Mouse (Mus musculus) liver, embryonic 15.5 days (tissue): ENCODE results near the gene March4. TPM values are rescaled to one million over a fixed set of nuclear protein-coding genes. Genes with fewer than 3 reads are reported as not detected.
A peak's percentile ranks its signal among the peaks of the same experiment; 100 is the strongest.

Experiments used
- ATAC-seq: fragments of 200-750 bp; cut with Nextera tagmentation; 2 replicates; pipeline ENCODE4 v1.8.0; 2017; ENCODE audit warnings: moderate number of reproducible peaks, mild to moderate bottlenecking, moderate library complexity; ENCODE audit not compliant: insufficient read depth
- H3K27ac ChIP-seq: fragments of 300-500 bp; sonication (generic); replicated peaks from 2 replicates; pipeline ENCODE4 v1.5.1; 2015; ENCODE audit warnings: mild to moderate bottlenecking, inconsistent platforms
- H3K27me3 ChIP-seq: fragments of 300-500 bp; sonication (generic); 2 replicates; pipeline ENCODE4 v1.6.1; 2015; ENCODE audit warnings: mild to moderate bottlenecking, inconsistent platforms
- H3K36me3 ChIP-seq: fragments of 300-500 bp; sonication (generic); replicated peaks from 2 replicates; pipeline ENCODE4 v1.6.1; 2015; ENCODE audit warnings: moderate library complexity, mild to moderate bottlenecking, inconsistent platforms
- H3K4me1 ChIP-seq: fragments of 300-500 bp; sonication (generic); replicated peaks from 2 replicates; pipeline ENCODE4 v1.6.1; 2015; ENCODE audit warnings: inconsistent platforms
- H3K4me2 ChIP-seq: fragments of 300-500 bp; sonication (generic); 2 replicates; pipeline ENCODE4 v1.6.1; 2015; ENCODE audit warnings: moderate library complexity, mild to moderate bottlenecking, inconsistent platforms
- H3K4me3 ChIP-seq: fragments of 300-500 bp; sonication (generic); replicated peaks from 2 replicates; pipeline ENCODE4 v1.5.1; 2015; ENCODE audit warnings: mild to moderate bottlenecking, inconsistent platforms
- H3K9ac ChIP-seq: fragments of 300-500 bp; sonication (generic); 2 replicates; pipeline ENCODE4 v1.6.1; 2015; ENCODE audit warnings: moderate library complexity, mild to moderate bottlenecking, inconsistent platforms
- H3K9me3 ChIP-seq: fragments of 300-500 bp; sonication (generic); replicated peaks from 2 replicates; pipeline ENCODE4 v1.6.1; 2016; ENCODE audit warnings: inconsistent platforms
- WGBS: fragments of 180-500 bp; shearing (Covaris S2); methylation state at CpG from one replicate; pipeline ENCODE4 v1.1.7; 2015; ENCODE audit warnings: mixed read lengths; ENCODE audit not compliant: insufficient replicate concordance; 5-methylcytosine and 5-hydroxymethylcytosine counted together
- polyA plus RNA-seq: library from polyadenylated mRNA; unstranded; fragments of >200 nt; fragmentation: Nextera tagmentation; extraction: Ambion mirVana; gene quantifications from 2 replicates; pipeline ENCODE4 v1.2.1, GENCODE M21; 2015

Gene March4
- polyA plus RNA-seq, 1 experiment from 2014 or later = not detected

DNA sequence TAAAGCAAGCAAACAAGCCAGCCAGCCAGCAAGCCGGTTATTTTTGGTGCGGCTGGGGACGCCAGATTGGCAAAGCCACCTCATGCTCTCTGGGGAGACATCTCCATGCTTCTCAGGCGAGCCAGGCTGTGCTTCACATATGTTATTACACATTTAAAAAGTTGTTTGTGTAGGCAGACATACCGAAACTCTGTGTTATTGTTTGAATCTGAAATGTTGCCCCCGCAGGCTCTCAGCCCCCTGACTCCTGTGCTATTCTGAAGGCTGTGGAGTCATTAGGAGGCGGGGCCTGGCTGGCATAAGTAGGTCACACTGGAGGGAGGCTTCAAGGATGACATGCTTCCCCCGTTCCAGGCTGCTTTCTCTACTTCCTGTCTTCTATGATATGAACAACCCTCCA, 97.6 kb downstream of the March4 start:
- H3K4me3 ChIP-seq = no peak overlapping the region
- 59% methylated on average over 8 of the region's 8 CpGs for WGBS
- H3K4me2 ChIP-seq = no peak overlapping the region
- no peak overlapping the region for H3K27ac ChIP-seq
- no peak overlapping the region for H3K9ac ChIP-seq
- H3K9me3 ChIP-seq = no peaks in the 10 kb centered on the region
- H3K36me3 ChIP-seq = no peaks in the 10 kb centered on the region
- H3K27me3 ChIP-seq = no peaks in the 10 kb centered on the region
- no peaks in the 10 kb centered on the region for H3K4me1 ChIP-seq
- no peak for ATAC-seq

DNA sequence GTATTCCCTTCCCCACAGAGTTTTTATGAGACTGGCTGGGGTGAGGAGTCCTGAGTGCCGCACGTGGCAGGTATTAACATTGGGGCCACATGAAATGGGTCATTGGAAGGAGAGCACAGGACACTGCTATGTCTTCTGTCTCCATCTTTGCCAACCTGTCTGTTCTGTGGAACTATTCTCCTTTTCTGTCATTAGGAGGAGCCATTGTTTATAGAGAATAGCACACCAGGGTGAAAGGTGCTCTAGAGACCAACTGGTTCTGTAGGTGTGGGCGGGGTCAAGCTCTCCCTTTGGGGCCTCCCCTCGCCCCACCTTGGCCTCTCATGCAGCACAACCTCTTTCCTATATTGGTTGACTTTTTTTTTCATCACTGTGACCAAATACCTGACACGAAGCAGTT, 99.8 kb downstream of the March4 start:
- Histone ChIP-seq H3K27ac (no peak overlapping the region), H3K9ac (no peak overlapping the region), H3K4me2 (no peak overlapping the region), H3K36me3 (no peaks in the 10 kb centered on the region), H3K4me3 (no peak overlapping the region), H3K27me3 (no peaks in the 10 kb centered on the region), H3K9me3 (no peaks in the 10 kb centered on the region), H3K4me1 (no peaks in the 10 kb centered on the region)
- 61% methylated on average over 5 of the region's 5 CpGs for WGBS
- ATAC-seq = no peak

DNA sequence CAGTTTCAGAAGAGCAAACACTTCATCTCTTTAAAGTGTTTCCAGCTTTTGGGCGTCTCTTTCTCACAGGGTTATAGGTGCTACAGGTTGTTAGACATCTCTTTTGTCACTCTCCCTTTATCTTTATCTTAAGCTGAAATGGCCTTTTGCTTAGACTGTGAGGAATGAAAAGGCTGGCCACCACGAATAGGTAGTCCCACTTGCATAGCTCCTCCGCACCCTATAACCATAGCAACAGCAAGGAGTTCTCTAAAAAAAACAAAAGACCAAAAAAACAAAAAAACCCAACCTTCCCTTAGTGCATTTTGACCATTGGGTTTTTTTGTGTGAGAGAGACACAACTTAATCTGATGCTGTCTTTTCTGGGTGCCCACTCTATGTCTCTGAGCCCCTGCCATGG, 102.2 kb downstream of the March4 start:
- H3K9me3 ChIP-seq = no peaks in the 10 kb centered on the region
- no peaks in the 10 kb centered on the region for H3K4me1 ChIP-seq
- WGBS = 50% methylated on average over 3 of the region's 3 CpGs
- no peaks in the 10 kb centered on the region for H3K27me3 ChIP-seq
- no peak overlapping the region for H3K4me2 ChIP-seq
- H3K27ac ChIP-seq = no peak overlapping the region
- H3K4me3 ChIP-seq = no peak overlapping the region
- H3K9ac ChIP-seq = no peak overlapping the region
- ATAC-seq = no peak
- H3K36me3 ChIP-seq = no peaks in the 10 kb centered on the region

DNA sequence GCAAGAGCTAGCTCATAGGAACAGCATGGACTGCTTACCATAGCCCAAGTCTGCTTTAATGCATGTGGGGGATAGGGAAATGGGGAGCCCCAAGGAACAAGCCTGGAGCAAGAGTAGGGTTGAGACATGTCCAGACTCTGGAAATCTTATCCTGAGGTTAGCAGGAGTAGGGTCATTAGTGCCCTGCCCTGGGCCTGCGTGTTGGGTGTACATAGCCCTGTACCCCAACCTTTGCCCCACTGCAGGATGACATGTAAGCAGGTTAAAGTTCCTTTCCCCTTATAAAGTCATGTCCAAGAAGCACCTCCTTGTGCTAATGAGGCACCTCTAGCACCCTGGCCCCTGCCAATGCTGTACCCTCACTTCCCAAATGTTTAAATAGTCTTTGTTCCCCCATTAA, 104.2 kb downstream of the March4 start:
- no peak overlapping the region for H3K4me2 ChIP-seq
- H3K36me3 ChIP-seq = no peaks in the 10 kb centered on the region
- no peak overlapping the region for H3K27ac ChIP-seq
- no peak for ATAC-seq
- no peak overlapping the region for H3K4me3 ChIP-seq
- H3K9me3 ChIP-seq = no peaks in the 10 kb centered on the region
- 83% methylated on average over 1 of the region's 1 CpGs for WGBS
- no peaks in the 10 kb centered on the region for H3K27me3 ChIP-seq
- no peak overlapping the region for H3K9ac ChIP-seq
- H3K4me1 ChIP-seq = no peaks in the 10 kb centered on the region

DNA sequence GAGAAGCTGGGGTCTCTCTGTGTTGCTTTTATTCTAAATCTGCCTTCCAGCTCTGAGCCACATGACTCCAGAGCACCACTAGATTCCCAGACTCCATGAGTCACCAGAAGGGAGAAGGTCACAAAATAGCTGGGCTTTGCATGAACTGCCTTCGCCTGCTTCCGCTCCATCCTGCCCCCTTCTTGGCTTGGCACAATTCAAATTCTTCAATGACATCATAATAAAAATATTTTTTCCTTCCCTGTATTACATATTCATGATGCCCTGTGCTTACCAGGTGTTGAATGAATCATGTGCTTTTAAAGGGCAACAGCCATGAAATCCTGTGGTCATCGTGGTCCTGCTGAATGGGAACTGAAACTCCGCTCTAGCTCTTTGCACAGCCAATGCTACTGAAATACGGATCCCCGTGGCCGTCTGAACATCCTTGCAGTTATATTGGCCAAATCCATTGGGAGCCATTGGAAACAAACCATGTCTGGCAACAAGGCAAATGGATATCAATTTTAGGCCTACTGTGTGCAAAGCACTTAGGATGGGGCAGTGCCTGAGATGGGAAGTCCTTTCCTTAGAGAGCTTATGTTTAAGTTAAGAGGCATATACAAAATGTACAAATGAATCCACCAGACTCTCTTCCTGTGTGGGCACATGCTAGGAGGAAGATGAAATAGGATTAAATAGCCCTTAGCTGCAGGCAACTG, 107.5 kb downstream of the March4 start:
- H3K27ac ChIP-seq = no peak overlapping the region
- no peaks in the 10 kb centered on the region for H3K27me3 ChIP-seq
- H3K4me1 ChIP-seq = no peaks in the 10 kb centered on the region
- H3K9me3 ChIP-seq = no peaks in the 10 kb centered on the region
- H3K9ac ChIP-seq = no peak overlapping the region
- no peak overlapping the region for H3K4me2 ChIP-seq
- no peaks in the 10 kb centered on the region for H3K36me3 ChIP-seq
- H3K4me3 ChIP-seq = no peak overlapping the region
- WGBS = 69% methylated on average over 7 of the region's 7 CpGs
- ATAC-seq = no peak

DNA sequence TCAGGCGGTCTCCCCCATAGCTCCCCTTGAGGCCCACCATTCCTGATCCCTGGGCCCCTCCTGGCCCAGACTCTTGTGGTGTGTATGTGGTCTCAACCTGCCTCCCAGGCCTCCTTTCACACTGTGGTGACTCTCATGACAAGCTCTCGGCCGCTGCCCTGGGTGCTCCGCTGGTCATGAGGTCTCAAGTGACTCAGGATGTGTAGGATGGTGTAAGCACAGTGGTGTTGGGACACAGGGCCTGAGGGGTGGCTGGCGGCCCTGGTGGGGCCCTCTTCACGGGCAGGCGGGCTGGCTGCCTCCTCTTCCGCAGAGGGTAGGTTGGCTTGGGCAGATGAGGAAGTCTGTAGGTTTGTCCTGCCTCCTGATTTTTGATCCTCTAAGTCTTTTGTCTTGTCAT, 108.2 kb downstream of the March4 start:
- no peaks in the 10 kb centered on the region for H3K4me1 ChIP-seq
- no peaks in the 10 kb centered on the region for H3K36me3 ChIP-seq
- H3K9me3 ChIP-seq = no peaks in the 10 kb centered on the region
- H3K4me3 ChIP-seq = no peak overlapping the region
- H3K4me2 ChIP-seq = no peak overlapping the region
- WGBS = 59% methylated on average over 8 of the region's 8 CpGs
- ATAC-seq = peak; percentile 61; the same call in 1 of the 2 replicates
- peak overlapping the region; percentile 45; the same call in 1 of the 2 replicates for H3K27ac ChIP-seq
- no peaks in the 10 kb centered on the region for H3K27me3 ChIP-seq
- H3K9ac ChIP-seq = no peak overlapping the region

DNA sequence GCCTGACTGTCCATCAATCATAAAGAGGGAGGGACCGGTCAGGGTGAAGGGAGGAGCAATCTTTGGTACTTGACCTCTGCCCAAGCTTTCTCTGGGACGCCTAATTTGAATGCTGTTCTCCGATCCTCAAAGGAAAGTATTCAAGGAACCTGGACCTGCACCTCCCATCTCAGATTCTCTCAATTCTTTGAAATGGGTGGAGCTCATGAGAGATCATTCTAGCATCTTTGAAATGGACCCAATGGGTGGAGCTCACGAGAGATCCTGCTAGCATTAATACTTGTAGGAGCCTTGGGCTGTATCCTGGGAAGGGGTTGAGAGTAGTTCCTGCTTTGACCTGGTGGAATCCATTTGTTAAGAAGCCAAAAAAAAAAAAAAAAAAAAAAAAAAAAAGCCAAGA, 110.3 kb downstream of the March4 start:
- no peak for ATAC-seq
- H3K4me3 ChIP-seq = no peak overlapping the region
- no peak overlapping the region for H3K27ac ChIP-seq
- no peak overlapping the region for H3K9ac ChIP-seq
- H3K36me3 ChIP-seq = no peaks in the 10 kb centered on the region
- WGBS = 59% methylated on average over 4 of the region's 4 CpGs
- H3K27me3 ChIP-seq = no peaks in the 10 kb centered on the region
- H3K4me2 ChIP-seq = no peak overlapping the region
- H3K9me3 ChIP-seq = no peaks in the 10 kb centered on the region
- no peaks in the 10 kb centered on the region for H3K4me1 ChIP-seq

DNA sequence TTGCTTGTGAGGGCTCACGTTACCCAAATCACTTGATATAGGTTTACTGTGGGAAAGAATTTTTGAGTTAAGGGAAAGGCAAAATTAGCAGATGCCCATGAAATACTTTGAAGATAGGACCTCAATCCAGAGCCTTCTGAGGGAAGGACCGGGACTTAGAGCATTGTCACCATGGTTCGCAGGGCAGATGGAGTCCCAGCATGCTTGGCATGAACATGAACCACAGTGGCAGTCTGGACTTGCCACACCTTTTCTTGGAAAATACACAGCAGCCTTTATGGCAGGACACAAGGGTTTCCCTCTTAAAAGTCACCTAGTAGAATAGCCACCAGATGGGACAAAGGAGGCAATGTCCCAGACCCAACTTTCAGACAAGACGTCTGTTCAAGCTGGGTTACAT, 114.6 kb downstream of the March4 start:
- no peaks in the 10 kb centered on the region for H3K9me3 ChIP-seq
- WGBS = 70% methylated on average over 4 of the region's 4 CpGs
- no peaks in the 10 kb centered on the region for H3K36me3 ChIP-seq
- H3K4me3 ChIP-seq = no peak overlapping the region
- peaks cover 2% of the 10 kb centered on the region; the same call in 1 of the 2 replicates for H3K4me1 ChIP-seq
- no peak for ATAC-seq
- no peaks in the 10 kb centered on the region for H3K27me3 ChIP-seq
- H3K9ac ChIP-seq = no peak overlapping the region
- no peak overlapping the region for H3K27ac ChIP-seq
- H3K4me2 ChIP-seq = no peak overlapping the region

DNA sequence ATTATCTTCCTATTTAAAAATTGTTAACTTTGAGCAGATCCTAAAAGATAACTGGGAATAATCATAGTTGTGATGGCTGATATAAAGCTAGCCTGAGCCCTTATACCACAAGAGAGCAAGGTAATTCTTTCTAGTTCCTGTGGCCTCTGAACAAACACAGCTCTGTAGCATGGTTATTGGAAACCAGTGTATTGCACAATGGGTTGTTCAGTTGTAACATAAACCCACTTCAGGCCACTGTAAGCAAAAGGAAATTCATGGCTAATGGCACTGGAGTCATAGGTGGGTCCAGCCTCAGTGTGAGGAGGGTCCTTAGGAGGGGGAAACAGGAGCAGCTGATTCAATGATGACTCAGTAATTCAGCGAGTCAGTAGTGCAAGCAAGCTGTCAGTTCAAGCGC, 116.5 kb downstream of the March4 start:
- no peak for ATAC-seq
- no peaks in the 10 kb centered on the region for H3K9me3 ChIP-seq
- H3K4me3 ChIP-seq = no peak overlapping the region
- H3K4me1 ChIP-seq = peaks cover 2% of the 10 kb centered on the region; the same call in 1 of the 2 replicates
- 48% methylated on average over 2 of the region's 2 CpGs for WGBS
- no peak overlapping the region for H3K9ac ChIP-seq
- H3K4me2 ChIP-seq = no peak overlapping the region
- H3K27ac ChIP-seq = no peak overlapping the region
- H3K36me3 ChIP-seq = no peaks in the 10 kb centered on the region
- no peaks in the 10 kb centered on the region for H3K27me3 ChIP-seq

DNA sequence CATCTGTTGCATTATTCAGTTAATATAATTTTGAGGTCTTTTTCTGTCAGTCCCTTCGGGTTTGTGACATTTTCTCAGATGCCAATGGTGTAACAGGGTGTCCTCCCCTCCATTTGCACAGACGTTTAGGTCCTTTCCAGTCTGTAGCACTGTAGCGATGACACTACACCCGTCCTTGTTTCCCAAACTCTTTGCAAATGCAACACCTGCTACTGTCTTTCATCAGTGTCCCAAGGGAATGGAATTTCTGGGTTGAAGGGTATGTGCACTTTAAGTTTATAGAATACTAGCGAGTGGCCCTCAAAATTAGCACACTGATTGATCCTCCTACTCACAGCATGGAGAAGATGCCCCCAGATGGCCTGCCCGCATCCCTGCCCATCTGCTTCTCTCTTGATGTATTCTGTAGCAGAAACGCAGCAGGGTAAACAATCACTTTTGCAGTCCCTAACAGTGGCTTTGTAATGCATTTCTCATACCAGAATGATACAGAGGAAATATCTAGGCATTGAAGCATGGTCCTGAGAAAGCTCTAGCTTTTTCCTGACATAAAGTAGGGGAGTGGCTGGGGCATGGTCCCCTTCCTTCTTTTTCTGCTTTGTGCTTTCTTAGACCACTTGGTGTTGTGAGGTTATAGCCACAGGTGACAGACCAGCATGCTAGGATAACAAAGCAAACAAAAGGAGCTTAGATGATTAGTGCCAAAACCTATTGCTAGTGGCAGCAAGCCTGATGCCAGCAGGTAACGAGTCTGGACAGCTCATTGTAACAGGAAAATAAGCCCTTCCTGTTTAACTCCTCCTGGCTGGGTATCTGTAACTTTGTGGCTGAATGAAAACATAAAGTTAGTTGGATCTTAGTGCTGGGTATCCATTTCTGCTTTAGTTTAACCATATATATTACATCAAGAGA, 117.7 kb downstream of the March4 start:
- 61% methylated on average over 8 of the region's 8 CpGs for WGBS
- no peak for ATAC-seq
- Histone ChIP-seq H3K9ac (no peak overlapping the region), H3K9me3 (no peaks in the 10 kb centered on the region), H3K4me2 (no peak overlapping the region), H3K4me3 (no peak overlapping the region), H3K27ac (no peak overlapping the region), H3K36me3 (no peaks in the 10 kb centered on the region), H3K27me3 (no peaks in the 10 kb centered on the region), H3K4me1 (peaks cover 2% of the 10 kb centered on the region; the same call in 1 of the 2 replicates)

DNA sequence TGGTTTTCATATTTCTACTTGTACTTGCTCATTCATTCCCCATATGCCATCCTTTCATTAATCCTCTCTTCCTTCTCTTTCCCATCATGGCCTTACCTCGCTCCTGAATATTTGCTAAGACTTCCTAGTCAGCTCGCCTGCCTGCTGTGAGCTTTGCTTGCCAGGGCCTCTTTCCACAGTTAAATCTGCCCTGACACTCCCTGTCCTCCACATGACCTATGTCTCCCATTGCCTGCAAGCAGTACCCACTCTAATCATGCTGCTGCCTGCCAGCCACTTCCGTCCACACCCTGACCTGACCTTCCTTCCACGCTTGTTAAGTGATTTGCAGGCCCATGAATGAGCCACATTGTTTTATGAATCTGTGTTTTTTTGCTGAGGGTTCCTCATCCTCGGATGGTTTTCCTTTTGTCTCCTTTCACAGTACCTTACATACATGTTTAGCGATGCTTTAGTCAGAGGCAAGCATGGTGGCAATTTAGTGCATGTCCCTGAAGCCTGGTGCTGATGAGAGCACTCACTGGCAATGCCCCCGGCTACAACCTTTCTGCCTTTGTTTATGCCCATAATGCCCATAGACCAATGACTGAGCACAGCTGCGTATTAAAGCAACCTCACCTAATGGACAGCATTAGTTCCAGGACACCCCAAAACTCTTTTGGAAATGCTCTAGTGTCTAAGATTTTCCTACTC, 122.0 kb downstream of the March4 start:
- no peak overlapping the region for H3K4me2 ChIP-seq
- no peaks in the 10 kb centered on the region for H3K9me3 ChIP-seq
- H3K27me3 ChIP-seq = no peaks in the 10 kb centered on the region
- 63% methylated on average over 8 of the region's 8 CpGs for WGBS
- H3K4me3 ChIP-seq = no peak overlapping the region
- H3K27ac ChIP-seq = no peak overlapping the region
- H3K36me3 ChIP-seq = no peaks in the 10 kb centered on the region
- H3K9ac ChIP-seq = no peak overlapping the region
- no peak for ATAC-seq
- no peaks in the 10 kb centered on the region for H3K4me1 ChIP-seq
